Mouse (Mus musculus) forebrain, embryonic 15.5 days (tissue): ENCODE results near the gene Gm11541. TPM values are rescaled to one million over a fixed set of nuclear protein-coding genes. Genes with fewer than 3 reads are reported as not detected.
A peak's percentile ranks its signal among the peaks of the same experiment; 100 is the strongest.
"Not testable (repeated sequence)": the region's sequence is repeated elsewhere in the genome, so short reads cannot be mapped to it uniquely, and the experiment has no call there.

ENCODE experiments used
- ATAC-seq: fragments of 200-750 bp; cut with Nextera tagmentation; replicated peaks from 2 replicates; pipeline ENCODE4 v1.8.0; 2017; ENCODE audit warnings: mild to moderate bottlenecking, moderate TSS enrichment, moderate library complexity
- H3K27ac ChIP-seq: fragments of 300-500 bp; sonication (generic); replicated peaks from 2 replicates; pipeline ENCODE4 v1.5.1; 2015; ENCODE audit warnings: mild to moderate bottlenecking, inconsistent platforms
- H3K27me3 ChIP-seq: fragments of 300-500 bp; sonication (generic); 2 replicates; pipeline ENCODE4 v1.6.1; 2015; ENCODE audit warnings: inconsistent platforms
- H3K36me3 ChIP-seq: fragments of 300-500 bp; sonication (generic); 2 replicates; pipeline ENCODE4 v1.6.1; 2015; ENCODE audit warnings: mild to moderate bottlenecking, inconsistent platforms
- H3K4me1 ChIP-seq: fragments of 300-500 bp; sonication (generic); 2 replicates; pipeline ENCODE4 v1.6.1; 2015; ENCODE audit warnings: inconsistent platforms
- H3K4me2 ChIP-seq: fragments of 300-500 bp; sonication (generic); replicated peaks from 2 replicates; pipeline ENCODE4 v1.6.1; 2015; ENCODE audit warnings: mild to moderate bottlenecking, inconsistent platforms
- H3K4me3 ChIP-seq: fragments of 300-500 bp; sonication (generic); 2 replicates; pipeline ENCODE4 v1.5.1; 2015; ENCODE audit warnings: mild to moderate bottlenecking, inconsistent platforms
- H3K9ac ChIP-seq: fragments of 300-500 bp; sonication (generic); replicated peaks from 2 replicates; pipeline ENCODE4 v1.6.1; 2015; ENCODE audit warnings: mild to moderate bottlenecking, inconsistent platforms
- H3K9me3 ChIP-seq: fragments of 300-500 bp; sonication (generic); 2 replicates; pipeline ENCODE4 v1.6.1; 2016; ENCODE audit warnings: inconsistent platforms
- WGBS: fragments of 180-500 bp; shearing (Covaris S2); methylation state at CpG from one replicate; pipeline ENCODE4 v1.1.7; 2015; ENCODE audit warnings: mixed read lengths; 5-methylcytosine and 5-hydroxymethylcytosine counted together
- polyA plus RNA-seq: library from polyadenylated mRNA; unstranded; fragments of >200 nt; fragmentation: Nextera tagmentation; extraction: Ambion mirVana; gene quantifications from 2 replicates; pipeline ENCODE4 v1.2.1, GENCODE M21; 2015

Gene Gm11541
- polyA plus RNA-seq, 1 experiment from 2014 or later, result not detected

DNA sequence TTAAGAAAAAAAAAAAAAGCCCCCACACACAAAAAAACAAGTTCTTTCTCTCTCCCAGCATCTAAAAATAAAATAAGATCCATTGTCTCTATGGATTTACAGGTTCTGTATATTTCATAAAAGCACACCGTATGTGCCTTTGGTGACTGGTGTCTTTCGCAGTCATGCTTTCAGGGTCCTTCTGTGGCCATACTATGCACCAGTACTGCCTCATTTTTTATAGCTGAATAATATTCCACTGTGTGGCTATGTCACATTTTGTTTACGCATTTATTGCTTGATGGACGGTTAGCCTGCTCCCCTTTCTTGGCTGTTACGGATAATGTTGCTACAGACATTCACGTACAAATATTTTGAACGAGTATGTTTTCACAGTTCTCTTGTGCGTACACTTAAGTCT, 51.3 kb downstream of the Gm11541 start:
- Histone ChIP-seq H3K4me2 (peak overlapping the region; percentile 77), H3K27me3 (no peaks in the 10 kb centered on the region), H3K27ac (no peak overlapping the region), H3K36me3 (peaks cover 10% of the 10 kb centered on the region; the same call in 1 of the 2 replicates), H3K9me3 (no peaks in the 10 kb centered on the region), H3K4me1 (peaks cover 17% of the 10 kb centered on the region), H3K9ac (no peak overlapping the region), H3K4me3 (peak overlapping the region; percentile 80)
- WGBS, result 55% methylated on average over 8 of the region's 8 CpGs
- no peak for ATAC-seq

DNA sequence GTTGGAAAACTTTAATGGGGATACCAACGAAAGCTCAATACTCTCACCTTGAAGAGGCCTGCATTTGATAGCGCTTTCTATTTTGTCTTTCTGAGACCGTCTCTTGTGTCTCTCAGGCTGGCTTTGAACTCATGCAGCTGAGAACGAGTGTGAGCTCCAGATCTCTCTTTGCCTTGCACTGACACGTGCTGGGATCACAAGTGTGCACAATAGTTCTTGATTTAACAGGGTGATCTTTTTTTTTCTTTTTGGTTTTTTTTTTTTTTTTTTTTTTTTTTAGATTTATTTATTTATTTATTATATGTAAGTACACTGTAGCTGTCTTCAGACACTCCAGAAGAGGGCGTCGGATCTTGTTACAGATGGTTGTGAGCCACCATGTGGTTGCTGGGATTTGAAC, 53.1 kb downstream of the Gm11541 start:
- Histone ChIP-seq H3K36me3 (peaks cover 14% of the 10 kb centered on the region), H3K4me1 (peaks cover 17% of the 10 kb centered on the region)
- not testable (repeated sequence) for H3K9me3 ChIP-seq, ATAC-seq, H3K9ac ChIP-seq, H3K4me2 ChIP-seq, H3K4me3 ChIP-seq, H3K27me3 ChIP-seq, H3K27ac ChIP-seq
- WGBS, result 94% methylated on average over 7 of the region's 7 CpGs

DNA sequence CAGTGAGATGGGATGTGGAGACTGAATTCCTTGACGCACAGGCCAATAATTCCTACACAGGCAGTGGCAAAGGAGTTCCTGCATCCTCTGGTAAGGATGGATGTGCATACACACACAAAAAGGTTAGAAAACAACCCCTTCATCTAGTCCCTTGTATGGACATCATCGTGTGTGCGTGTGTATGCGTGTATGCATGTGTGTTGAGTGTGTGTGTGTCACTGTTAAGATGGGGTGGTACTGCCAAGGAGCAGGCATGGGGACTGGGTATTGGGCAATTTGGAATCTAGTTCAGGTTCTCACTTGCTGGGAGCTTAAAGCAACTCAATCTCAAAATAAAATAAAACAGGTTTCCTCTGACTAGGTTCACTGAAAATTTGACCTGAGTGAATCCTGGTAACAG, 57.8 kb downstream of the Gm11541 start:
- Histone ChIP-seq H3K27ac (no peak overlapping the region), H3K4me2 (no peak overlapping the region), H3K9me3 (no peaks in the 10 kb centered on the region), H3K4me3 (no peak overlapping the region), H3K9ac (no peak overlapping the region), H3K4me1 (no peaks in the 10 kb centered on the region), H3K36me3 (peaks cover 47% of the 10 kb centered on the region), H3K27me3 (no peaks in the 10 kb centered on the region)
- 96% methylated on average over 4 of the region's 4 CpGs for WGBS
- no peak for ATAC-seq

Other genes starting within 250 kb of the Gm11541 start
- gene Cacna1g, start 230.3 kb downstream of the Gm11541 start, polyA plus RNA-seq, result 6.8 and 9.2 TPM in 2 replicates
- gene Spata20, start 218.3 kb downstream of the Gm11541 start, polyA plus RNA-seq, result 0.38 and 0.86 TPM in 2 replicates
- gene Epn3, start 204.5 kb downstream of the Gm11541 start, polyA plus RNA-seq, result 0.66 and 0.75 TPM in 2 replicates
- 1.7 and 2.7 TPM in 2 replicates for gene Mycbpap, start 182.8 kb downstream of the Gm11541 start, polyA plus RNA-seq
- gene Rsad1, start 155.2 kb downstream of the Gm11541 start, polyA plus RNA-seq, result 5.7 and 6.1 TPM in 2 replicates
- gene Chad, start 139.5 kb downstream of the Gm11541 start, polyA plus RNA-seq, result 0.14 and 0.17 TPM in 2 replicates
- gene Acsf2, start 102.6 kb downstream of the Gm11541 start, polyA plus RNA-seq, result 1.0 and 1.3 TPM in 2 replicates
- 160 and 164 TPM in 2 replicates for gene Lrrc59, start 74.7 kb downstream of the Gm11541 start, polyA plus RNA-seq
- gene Mrpl27, start 50.7 kb downstream of the Gm11541 start, polyA plus RNA-seq, result 123 and 127 TPM in 2 replicates
- 9.7 and 11.2 TPM in 2 replicates for gene Eme1, start 50.5 kb downstream of the Gm11541 start, polyA plus RNA-seq
- gene Xylt2, start 27.0 kb downstream of the Gm11541 start, polyA plus RNA-seq, result 9.3 and 11.7 TPM in 2 replicates
- gene Cdc34b, start 37.3 kb upstream of the Gm11541 start, polyA plus RNA-seq, result 0.15 TPM in 1 of 2 replicates, not detected in the other
- gene Tmem92, start 78.2 kb upstream of the Gm11541 start, polyA plus RNA-seq, result 0.13 TPM in 1 of 2 replicates, not detected in the other
- gene Col1a1, start 231.7 kb upstream of the Gm11541 start, polyA plus RNA-seq, result 40.2 and 40.5 TPM in 2 replicates